Mouse (Mus musculus) ES-E14 (cell line): Measurements from ENCODE around the gene Gm49318. TPM values are rescaled to one million over a fixed set of nuclear protein-coding genes. Genes with fewer than 3 reads are reported as not detected.

Experiments used
- DNase-seq: peaks from one replicate; pipeline ENCODE4 v3.0.0-alpha.2; 2013; ENCODE audit warnings: low read depth, low spot score
- H3K27ac ChIP-seq: 2 replicates; pipeline ENCODE4 v1.5.1; 2012; ENCODE audit warnings: low read depth, mild to moderate bottlenecking, low read length, moderate library complexity, mixed read lengths; ENCODE audit not compliant: poor library complexity, insufficient read depth, severe bottlenecking
- H3K36me3 ChIP-seq: 2 replicates; pipeline ENCODE4 v1.6.1; 2012; ENCODE audit warnings: mild to moderate bottlenecking, low read length, moderate library complexity, mixed read lengths; ENCODE audit not compliant: control insufficient read depth, poor library complexity, insufficient read depth, severe bottlenecking
- H3K4me1 ChIP-seq, 2 experiments: fragments of 150-350 bp in 1 of 2; sonication (generic) in 1 of 2; 2 replicates each; pipeline ENCODE4 v1.6.1; 2012; ENCODE audit warnings: low read length in 2 of 2, mild to moderate bottlenecking in 1 of 2, mixed read lengths in 1 of 2; ENCODE audit not compliant: control insufficient read depth in 2 of 2, insufficient read depth in 2 of 2, poor library complexity in 1 of 2
- H3K4me3 ChIP-seq, 2 experiments: fragments of 150-350 bp in 1 of 2; sonication (generic) in 1 of 2; 2 replicates each; pipeline ENCODE4 v1.5.1; 2012; ENCODE audit warnings: low read length in 2 of 2, low read depth in 1 of 2, mild to moderate bottlenecking in 1 of 2, mixed read lengths in 1 of 2; ENCODE audit not compliant: insufficient read depth in 1 of 2, poor library complexity in 1 of 2, severe bottlenecking in 1 of 2
- H3K9ac ChIP-seq: 2 replicates; pipeline ENCODE4 v1.6.1; 2012; ENCODE audit warnings: low read depth, mild to moderate bottlenecking, low read length, mixed read lengths; ENCODE audit not compliant: poor library complexity, insufficient read depth, severe bottlenecking
- H3K9me3 ChIP-seq: fragments of 150-350 bp; sonication (generic); 2 replicates; pipeline ENCODE4 v1.6.1; 2012; ENCODE audit warnings: low read depth, mild to moderate bottlenecking, low read length; ENCODE audit not compliant: control insufficient read depth, insufficient read depth
- CHD2 ChIP-seq: IDR thresholded peaks from 2 replicates; pipeline ENCODE4 v1.6.1; 2014; ENCODE audit warnings: mild to moderate bottlenecking, low read depth, low read length, inconsistent platforms
- HCFC1 ChIP-seq: IDR thresholded peaks from 2 replicates; pipeline ENCODE4 v1.6.1; 2012; ENCODE audit warnings: low read length, inconsistent platforms, borderline replicate concordance; ENCODE audit not compliant: insufficient read depth
- MAFK ChIP-seq: IDR thresholded peaks from 2 replicates; pipeline ENCODE4 v1.6.1; 2014; ENCODE audit warnings: mild to moderate bottlenecking, low read depth, low read length, inconsistent platforms; ENCODE audit not compliant: insufficient read depth
- ZC3H11A ChIP-seq: IDR thresholded peaks from 2 replicates; pipeline ENCODE4 v1.6.1; 2012; ENCODE audit warnings: low read depth, mild to moderate bottlenecking, inconsistent platforms, low read length, borderline replicate concordance
- ZNF384 ChIP-seq: IDR thresholded peaks from 2 replicates; pipeline ENCODE4 v1.6.1; 2012; ENCODE audit warnings: low read depth, low read length, inconsistent platforms
- in situ Hi-C, 2 experiments: fragments of 600-800 bp; cut with MboI; formaldehyde crosslinking; loops; one replicate each; pipeline ENCODE4 v1.15.1; 2025; ENCODE audit warnings: low sequenced_read_pairs in 2 of 2, inconsistent platforms in 1 of 2; ENCODE audit not compliant: unreplicated experiment in 2 of 2
- total RNA-seq: library from RNA; depleted of rRNA; stranded (reverse); fragments of 300-350 nt; gene quantifications from 2 replicates; pipeline ENCODE4 v1.2.3, GENCODE M21; 2012

The Gm49318 gene
- total RNA-seq, 1 experiment = not detected

GRCm38 (mm10) chr9:22037826-22038225 lies 33.2 kb downstream of the Gm49318 start:
- Histone ChIP-seq H3K36me3 (no peaks in the 10 kb centered on the region), H3K9ac (no peak overlapping the region), H3K9me3 (no peaks in the 10 kb centered on the region), H3K4me1 (peaks cover 10 to 17% of the 10 kb centered on the region in 2 experiments), H3K27ac (no peak overlapping the region; the same call in 1 of the 2 replicates), H3K4me3 (no peak overlapping the region)
- no peak for DNase-seq
- no peak for TF ChIP-seq ZNF384
- TF ChIP-seq CHD2 = no peak
- TF ChIP-seq HCFC1 = no peak
- TF ChIP-seq MAFK = no peak
- no peak for TF ChIP-seq ZC3H11A
- in situ Hi-C loops = no loop called here

GRCm38 (mm10) chr9:22035300-22036044 lies 35.6 kb downstream of the Gm49318 start:
- no peak for DNase-seq
- H3K4me3 ChIP-seq = no peak overlapping the region
- in situ Hi-C loops = no loop called here
- H3K27ac ChIP-seq = no peak overlapping the region
- TF ChIP-seq HCFC1 (no peak), CHD2 (no peak), MAFK (no peak), ZNF384 (no peak), ZC3H11A (no peak)
- H3K9me3 ChIP-seq = no peaks in the 10 kb centered on the region
- no peak overlapping the region for H3K9ac ChIP-seq
- peaks cover 4 to 12% of the 10 kb centered on the region in 2 experiments for H3K4me1 ChIP-seq
- H3K36me3 ChIP-seq = no peaks in the 10 kb centered on the region

GRCm38 (mm10) chr9:22030386-22030785 lies 40.7 kb downstream of the Gm49318 start:
- no peak overlapping the region for H3K27ac ChIP-seq
- H3K36me3 ChIP-seq = no peaks in the 10 kb centered on the region
- no peaks in the 10 kb centered on the region for H3K9me3 ChIP-seq

GRCm38 (mm10) chr9:22028467-22028866 lies 42.6 kb downstream of the Gm49318 start:
- Histone ChIP-seq H3K36me3 (no peaks in the 10 kb centered on the region), H3K4me3 (no peak overlapping the region), H3K27ac (no peak overlapping the region)

More at GRCm38 (mm10) chr9:22030386-22030785, 40.7 kb downstream of the Gm49318 start:
- TF ChIP-seq ZNF384 (no peak), CHD2 (no peak), MAFK (no peak), HCFC1 (no peak), ZC3H11A (no peak)
- no peak overlapping the region for H3K4me3 ChIP-seq
- no peak overlapping the region for H3K9ac ChIP-seq
- DNase-seq = no peak
- in situ Hi-C loops = no loop called here
- H3K4me1 ChIP-seq = peaks cover 4 to 12% of the 10 kb centered on the region in 2 experiments; a peak in 3 of 4 replicates

GRCm38 (mm10) chr9:22024592-22024991 lies 46.5 kb downstream of the Gm49318 start:
- Histone ChIP-seq H3K4me3 (no peak overlapping the region), H3K4me1 (peaks cover 4 to 8% of the 10 kb centered on the region in 2 experiments; a peak in 2 of 4 replicates), H3K36me3 (no peaks in the 10 kb centered on the region), H3K9me3 (no peaks in the 10 kb centered on the region), H3K27ac (no peak overlapping the region), H3K9ac (no peak overlapping the region)
- no peak for DNase-seq
- in situ Hi-C loops = no loop called here
- TF ChIP-seq ZC3H11A = no peak
- TF ChIP-seq HCFC1 = no peak
- TF ChIP-seq CHD2 = no peak
- no peak for TF ChIP-seq MAFK

More at GRCm38 (mm10) chr9:22028467-22028866, 42.6 kb downstream of the Gm49318 start:
- Histone ChIP-seq H3K4me1 (peaks cover 4 to 10% of the 10 kb centered on the region in 2 experiments; a peak in 3 of 4 replicates), H3K9me3 (no peaks in the 10 kb centered on the region), H3K9ac (no peak overlapping the region)
- DNase-seq = no peak
- TF ChIP-seq HCFC1 = no peak
- in situ Hi-C loops = no loop called here
